Mouse (Mus musculus): ENCODE results near the gene Gigyf1.
A peak's percentile ranks its signal among the peaks of the same experiment; 100 is the strongest.

Gene Gigyf1

GRCm38 (mm10) chr5:137518436-137518835, at the start of gene Gigyf1:
Gene Gigyf1, plus strand, starts transcription at chr5:137518548.
- no peak for DNase-seq (ENCODE audit: low spot score in 2 of 2)

- no peak for DNase-seq (ENCODE audit: low spot score in 2 of 2)
Observed at GRCm38 (mm10) chr5:137472252-137472904, 46.0 kb upstream of the Gigyf1 start.

- DNase-seq (ENCODE audit: low spot score in 2 of 2), result no peak
Observed at GRCm38 (mm10) chr5:137474351-137474750, 44.0 kb upstream of the Gigyf1 start.

- no peak for DNase-seq (ENCODE audit: low spot score in 2 of 2)
Observed at GRCm38 (mm10) chr5:137476964-137477363, 41.4 kb upstream of the Gigyf1 start, which contains the start of gene Zan. Gene Zan, minus strand, starts transcription at chr5:137477064.

GRCm38 (mm10) chr5:137481138-137481537, 37.2 kb upstream of the Gigyf1 start:
- peak; percentile 19 to 51 for DNase-seq (ENCODE audit: low spot score in 2 of 2)

GRCm38 (mm10) chr5:137481897-137482296, 36.5 kb upstream of the Gigyf1 start:
- DNase-seq (ENCODE audit: low spot score in 2 of 2), result no peak

GRCm38 (mm10) chr5:137485071-137485850, 33.1 kb upstream of the Gigyf1 start:
- no peak for DNase-seq (ENCODE audit: low spot score in 2 of 2)

- DNase-seq (ENCODE audit: low spot score in 2 of 2), result no peak
Observed at GRCm38 (mm10) chr5:137485851-137486155, 32.5 kb upstream of the Gigyf1 start.

GRCm38 (mm10) chr5:137487616-137488015, 30.7 kb upstream of the Gigyf1 start:
- DNase-seq (ENCODE audit: low spot score in 2 of 2), result no peak

GRCm38 (mm10) chr5:137491559-137491958, 26.8 kb upstream of the Gigyf1 start:
- no peak for DNase-seq (ENCODE audit: low spot score in 2 of 2)

GRCm38 (mm10) chr5:137493831-137494230, 24.5 kb upstream of the Gigyf1 start:
- no peak for DNase-seq (ENCODE audit: low spot score in 2 of 2)

- no peak for DNase-seq (ENCODE audit: low spot score in 2 of 2)
Observed at GRCm38 (mm10) chr5:137500186-137500585, 18.2 kb upstream of the Gigyf1 start.

GRCm38 (mm10) chr5:137501709-137502666, 16.4 kb upstream of the Gigyf1 start, which contains the start of gene Pop7:
Gene Pop7, minus strand, starts transcription at chr5:137502518.
- DNase-seq (ENCODE audit: low spot score in 2 of 2), result peak; percentile 100

- DNase-seq (ENCODE audit: low spot score in 2 of 2), result peak; percentile 67 to 82
Observed at GRCm38 (mm10) chr5:137502667-137503110, 15.7 kb upstream of the Gigyf1 start.

- DNase-seq (ENCODE audit: low spot score in 2 of 2), result no peak
Observed at GRCm38 (mm10) chr5:137504041-137504440, 14.3 kb upstream of the Gigyf1 start.

GRCm38 (mm10) chr5:137510014-137510501, 8.3 kb upstream of the Gigyf1 start:
- DNase-seq (ENCODE audit: low spot score in 2 of 2), result peak; percentile 46 to 62

- no peak for DNase-seq (ENCODE audit: low spot score in 2 of 2)
Observed at GRCm38 (mm10) chr5:137510573-137511390, 7.6 kb upstream of the Gigyf1 start.

GRCm38 (mm10) chr5:137511706-137512105, 6.6 kb upstream of the Gigyf1 start:
- no peak for DNase-seq (ENCODE audit: low spot score in 2 of 2)

- no peak for DNase-seq (ENCODE audit: low spot score in 2 of 2)
Observed at GRCm38 (mm10) chr5:137512847-137513794, 5.2 kb upstream of the Gigyf1 start.
